Mouse (Mus musculus) heart, embryonic 11.5 days (tissue): ENCODE results near the gene Cd300lf. TPM values are rescaled to one million over a fixed set of nuclear protein-coding genes. Genes with fewer than 3 reads are reported as not detected.

Experiments used
- ATAC-seq: fragments of 200-750 bp; cut with Nextera tagmentation; replicated peaks from 2 replicates; pipeline ENCODE4 v1.8.0; 2017; ENCODE audit warnings: moderate library complexity; ENCODE audit not compliant: insufficient number of reproducible peaks, low FRiP score, low TSS enrichment
- H3K27ac ChIP-seq: fragments of 300-500 bp; sonication (generic); 2 replicates; pipeline ENCODE4 v1.5.1; 2014; ENCODE audit warnings: mild to moderate bottlenecking, low read depth, low read length
- H3K27me3 ChIP-seq: fragments of 300-500 bp; sonication (generic); 2 replicates; pipeline ENCODE4 v1.6.1; 2014; ENCODE audit warnings: mild to moderate bottlenecking, low read length, mixed read lengths; ENCODE audit not compliant: control insufficient read depth, insufficient read depth
- H3K36me3 ChIP-seq: fragments of 300-500 bp; sonication (generic); 2 replicates; pipeline ENCODE4 v1.6.1; 2014; ENCODE audit warnings: mild to moderate bottlenecking, low read length, moderate library complexity, mixed read lengths; ENCODE audit not compliant: control insufficient read depth, insufficient read depth
- H3K4me1 ChIP-seq: fragments of 300-500 bp; sonication (generic); 2 replicates; pipeline ENCODE4 v1.6.1; 2014; ENCODE audit warnings: low read length; ENCODE audit not compliant: control insufficient read depth, insufficient read depth
- H3K4me2 ChIP-seq: fragments of 300-500 bp; sonication (generic); 2 replicates; pipeline ENCODE4 v1.6.1; 2014; ENCODE audit warnings: mild to moderate bottlenecking, moderate library complexity
- H3K4me3 ChIP-seq: fragments of 300-500 bp; sonication (generic); 2 replicates; pipeline ENCODE4 v1.5.1; 2014; ENCODE audit warnings: low read depth, low read length
- H3K9ac ChIP-seq: fragments of 300-500 bp; sonication (generic); 2 replicates; pipeline ENCODE4 v1.6.1; 2014; ENCODE audit warnings: mild to moderate bottlenecking, low read depth, low read length, moderate library complexity
- H3K9me3 ChIP-seq: fragments of 300-500 bp; sonication (generic); replicated peaks from 2 replicates; pipeline ENCODE4 v1.6.1; 2016; ENCODE audit warnings: low read length; ENCODE audit not compliant: control insufficient read depth
- WGBS: fragments of 180-500 bp; shearing (Covaris S2); extraction: QIAGEN DNeasy Blood & Tissue Kit; methylation state at CpG from one replicate; pipeline ENCODE4 v1.1.7; 2014; ENCODE audit not compliant: insufficient replicate concordance; 5-methylcytosine and 5-hydroxymethylcytosine counted together
- polyA plus RNA-seq: library from polyadenylated mRNA; unstranded; fragments of >200 nt; fragmentation: Nextera tagmentation; extraction: Ambion mirVana; gene quantifications from 2 replicates; pipeline ENCODE4 v1.2.1, GENCODE M21; 2014

Cd300lf gene
- polyA plus RNA-seq, 1 experiment from 2014 or later = 0.19 TPM

DNA sequence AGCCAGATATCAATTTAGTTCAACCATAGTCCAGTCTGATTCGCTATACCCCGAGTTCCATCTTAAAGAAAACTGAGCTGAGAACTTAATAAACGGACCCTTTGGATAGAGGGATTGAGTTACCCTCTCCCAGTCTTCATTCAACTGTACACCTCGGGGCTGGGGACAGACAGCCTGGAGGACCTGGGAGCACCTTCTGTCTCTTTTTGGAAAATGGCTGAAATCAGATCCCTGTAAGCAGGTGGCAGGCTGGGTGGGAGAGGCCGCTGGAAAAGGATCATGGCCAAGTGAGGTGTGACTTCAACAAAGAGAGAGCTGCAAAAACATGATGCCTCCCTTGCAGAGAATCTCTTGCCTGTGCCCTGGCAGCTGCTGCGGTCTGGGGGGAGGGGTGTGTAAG is 51.6 kb downstream of the Cd300lf start:
- no peaks in the 10 kb centered on the region for H3K36me3 ChIP-seq
- H3K9ac ChIP-seq = no peak overlapping the region
- no peaks in the 10 kb centered on the region for H3K9me3 ChIP-seq
- peaks cover 20% of the 10 kb centered on the region for H3K27me3 ChIP-seq
- no peak overlapping the region for H3K4me3 ChIP-seq
- no peak for ATAC-seq
- no peak overlapping the region for H3K27ac ChIP-seq
- H3K4me1 ChIP-seq = no peaks in the 10 kb centered on the region
- WGBS = 65% methylated on average over 6 of the region's 6 CpGs
- no peak overlapping the region for H3K4me2 ChIP-seq

DNA sequence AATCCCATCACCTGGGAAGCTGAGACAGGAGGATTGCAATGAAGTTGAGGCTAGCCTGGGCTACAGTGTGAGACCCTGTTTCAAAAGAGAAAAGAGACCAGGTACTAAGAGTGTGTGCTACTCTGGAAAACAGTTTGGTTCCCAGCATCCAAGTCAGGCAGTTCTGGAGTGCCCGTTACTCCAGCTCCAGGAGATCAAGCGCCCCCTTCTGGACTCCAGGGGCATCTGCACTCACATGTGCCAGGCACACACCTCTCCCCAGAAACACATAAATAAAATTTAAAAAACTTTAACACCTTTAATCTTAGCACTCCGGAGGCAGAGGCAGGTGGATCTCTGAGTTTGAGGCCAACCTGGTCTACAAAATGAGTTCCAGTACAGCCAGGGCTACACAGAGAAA is 52.4 kb downstream of the Cd300lf start:
- Histone ChIP-seq H3K9ac (no peak overlapping the region), H3K4me1 (no peaks in the 10 kb centered on the region), H3K9me3 (no peaks in the 10 kb centered on the region), H3K27me3 (peaks cover 19% of the 10 kb centered on the region), H3K36me3 (no peaks in the 10 kb centered on the region), H3K4me2 (no peak overlapping the region), H3K4me3 (no peak overlapping the region), H3K27ac (no peak overlapping the region)
- 55% methylated on average over 3 of the region's 3 CpGs for WGBS
- ATAC-seq = no peak

DNA sequence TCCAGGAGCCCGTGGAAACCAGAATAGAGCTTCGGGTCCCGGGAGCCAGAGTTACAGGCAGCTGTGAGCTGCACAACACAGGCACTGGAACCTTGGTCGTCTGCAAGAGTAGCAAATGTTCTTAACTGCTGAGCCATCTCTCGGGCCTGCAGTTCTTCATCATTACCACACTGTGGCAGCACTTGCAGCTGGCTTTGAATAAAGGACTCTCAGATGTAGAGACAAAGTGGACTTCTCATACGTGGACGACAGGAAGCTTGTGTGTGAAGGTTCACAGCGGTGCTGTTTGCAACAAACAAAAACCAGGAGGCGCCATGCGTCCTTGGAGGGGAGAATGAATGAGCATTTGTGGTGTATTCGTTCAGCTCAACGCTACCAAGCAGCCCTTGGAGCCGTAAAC is 52.9 kb downstream of the Cd300lf start:
- Histone ChIP-seq H3K36me3 (no peaks in the 10 kb centered on the region), H3K9me3 (no peaks in the 10 kb centered on the region), H3K9ac (no peak overlapping the region), H3K4me1 (no peaks in the 10 kb centered on the region), H3K4me2 (no peak overlapping the region), H3K27me3 (peaks cover 15% of the 10 kb centered on the region), H3K4me3 (no peak overlapping the region), H3K27ac (no peak overlapping the region)
- WGBS = 32% methylated on average over 13 of the region's 13 CpGs
- ATAC-seq = no peak

DNA sequence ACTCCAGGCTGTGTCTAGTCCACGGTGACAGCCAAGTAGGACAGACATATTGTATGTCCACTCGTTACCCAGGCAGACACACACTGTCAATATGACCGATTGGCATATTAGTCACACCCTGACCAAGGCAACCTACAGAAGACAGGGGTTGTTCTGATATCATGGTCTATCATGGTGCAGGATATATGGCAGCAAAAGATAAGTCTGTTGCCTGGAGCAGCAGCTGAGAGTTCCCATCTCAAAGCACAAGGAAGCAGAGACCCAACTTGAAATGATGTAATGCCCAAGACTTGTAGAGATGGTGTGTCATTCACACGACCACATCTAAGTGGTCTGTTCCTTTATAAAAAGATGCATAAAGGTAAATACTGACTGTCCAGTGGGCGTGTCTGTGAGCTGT is 55.1 kb downstream of the Cd300lf start:
- Histone ChIP-seq H3K9me3 (no peaks in the 10 kb centered on the region), H3K4me1 (no peaks in the 10 kb centered on the region), H3K4me3 (no peak overlapping the region), H3K4me2 (no peak overlapping the region), H3K27me3 (peaks cover under 1% of the 10 kb centered on the region; the same call in 1 of the 2 replicates), H3K36me3 (no peaks in the 10 kb centered on the region), H3K27ac (no peak overlapping the region), H3K9ac (no peak overlapping the region)
- 73% methylated on average over 5 of the region's 5 CpGs for WGBS
- no peak for ATAC-seq

DNA sequence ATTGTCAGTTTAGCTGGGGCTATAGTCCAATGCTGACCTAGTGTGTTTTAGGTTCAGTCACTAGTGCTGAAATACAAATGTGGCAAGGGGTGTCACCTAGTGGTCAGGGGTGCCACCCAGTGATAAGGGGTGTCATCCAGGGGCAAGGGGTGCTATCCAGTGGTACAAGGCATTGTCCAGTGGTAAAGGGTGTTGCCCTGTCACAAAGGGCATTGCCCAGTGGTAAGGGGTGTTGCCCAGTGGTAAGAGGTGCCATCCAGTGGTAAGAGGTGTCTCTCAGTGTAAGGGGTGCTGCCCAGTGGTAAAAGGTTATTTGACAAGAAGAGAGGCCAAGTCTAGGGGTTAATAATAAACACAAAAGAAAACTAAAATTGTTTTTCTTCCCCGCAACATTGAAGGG is 56.4 kb downstream of the Cd300lf start:
- H3K4me1 ChIP-seq = no peaks in the 10 kb centered on the region
- H3K27ac ChIP-seq = no peak overlapping the region
- H3K4me2 ChIP-seq = no peak overlapping the region
- no peaks in the 10 kb centered on the region for H3K9me3 ChIP-seq
- H3K4me3 ChIP-seq = no peak overlapping the region
- WGBS = 90% methylated on average over 1 of the region's 1 CpGs
- no peaks in the 10 kb centered on the region for H3K27me3 ChIP-seq
- no peak for ATAC-seq
- H3K9ac ChIP-seq = no peak overlapping the region
- H3K36me3 ChIP-seq = no peaks in the 10 kb centered on the region

DNA sequence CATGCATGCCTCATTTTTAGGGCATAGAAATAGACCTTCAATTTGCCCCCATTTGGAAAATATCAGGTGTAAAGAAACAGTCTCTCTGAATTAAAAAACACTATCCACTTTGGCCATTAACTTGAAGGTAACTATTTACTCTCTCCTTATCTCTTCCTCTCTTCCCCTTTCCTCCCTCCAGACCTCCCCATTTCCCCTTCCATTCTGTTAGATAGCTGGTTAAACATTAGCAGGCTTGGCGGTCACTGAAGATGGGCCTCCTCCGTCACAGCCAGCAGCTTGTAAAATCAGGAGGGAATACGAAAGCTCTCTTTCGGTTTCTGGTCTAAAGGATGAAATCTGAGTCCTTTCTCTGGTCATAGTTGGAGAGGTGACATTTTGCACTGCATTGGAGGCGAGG is 57.9 kb downstream of the Cd300lf start:
- H3K36me3 ChIP-seq = no peaks in the 10 kb centered on the region
- H3K4me2 ChIP-seq = no peak overlapping the region
- peaks cover 3% of the 10 kb centered on the region; the same call in 1 of the 2 replicates for H3K4me1 ChIP-seq
- no peak for ATAC-seq
- no peak overlapping the region for H3K4me3 ChIP-seq
- no peaks in the 10 kb centered on the region for H3K9me3 ChIP-seq
- no peak overlapping the region for H3K9ac ChIP-seq
- WGBS = 40% methylated on average over 5 of the region's 5 CpGs
- H3K27me3 ChIP-seq = no peaks in the 10 kb centered on the region
- H3K27ac ChIP-seq = no peak overlapping the region

DNA sequence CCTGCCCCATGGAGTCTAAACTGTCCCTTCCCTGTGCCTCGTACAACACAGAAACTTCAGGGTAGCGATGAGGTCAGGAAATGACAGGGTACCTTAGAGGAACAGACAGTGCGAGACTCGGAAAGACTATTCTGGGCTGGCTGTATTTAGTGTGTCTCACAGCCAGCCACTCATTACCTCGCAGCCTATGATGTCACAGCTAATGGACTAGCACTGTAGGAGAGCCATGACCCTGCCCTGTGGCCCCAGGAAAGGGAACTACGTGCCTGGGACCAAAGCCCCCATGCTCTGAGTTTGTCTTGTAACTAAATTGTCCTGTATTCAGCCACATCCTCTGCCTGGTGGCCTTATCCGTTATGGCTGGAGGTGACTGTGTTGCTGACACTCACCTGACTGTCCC is 58.4 kb downstream of the Cd300lf start:
- Histone ChIP-seq H3K9me3 (no peaks in the 10 kb centered on the region), H3K4me3 (no peak overlapping the region), H3K27me3 (no peaks in the 10 kb centered on the region), H3K4me1 (peaks cover 4% of the 10 kb centered on the region; the same call in 1 of the 2 replicates), H3K9ac (no peak overlapping the region), H3K4me2 (no peak overlapping the region), H3K36me3 (no peaks in the 10 kb centered on the region), H3K27ac (no peak overlapping the region)
- 56% methylated on average over 7 of the region's 7 CpGs for WGBS
- no peak for ATAC-seq

DNA sequence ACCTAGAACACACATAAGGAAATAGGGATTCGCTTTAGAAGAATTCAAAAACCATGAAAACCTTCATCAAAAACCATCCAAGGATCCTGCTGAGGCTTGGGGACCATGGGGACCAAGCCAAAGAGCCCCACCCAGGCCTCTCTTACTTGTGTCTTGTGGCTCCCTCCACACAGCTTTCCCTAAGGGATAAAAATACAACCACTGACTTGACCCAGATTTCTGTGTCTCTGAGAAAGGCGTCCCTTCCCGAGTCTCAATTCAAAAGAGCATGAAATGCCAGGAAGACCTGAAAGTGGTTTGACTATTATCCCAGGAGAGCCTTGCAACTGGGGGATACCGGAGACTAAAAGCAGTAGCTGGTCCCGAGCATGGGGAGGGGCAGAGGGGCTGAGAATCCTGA is 60.8 kb downstream of the Cd300lf start:
- Histone ChIP-seq H3K4me1 (peaks cover 4% of the 10 kb centered on the region; the same call in 1 of the 2 replicates), H3K27ac (no peak overlapping the region), H3K9me3 (no peaks in the 10 kb centered on the region), H3K27me3 (no peaks in the 10 kb centered on the region), H3K4me2 (no peak overlapping the region), H3K36me3 (no peaks in the 10 kb centered on the region), H3K9ac (no peak overlapping the region), H3K4me3 (no peak overlapping the region)
- ATAC-seq = no peak
- 62% methylated on average over 5 of the region's 5 CpGs for WGBS

DNA sequence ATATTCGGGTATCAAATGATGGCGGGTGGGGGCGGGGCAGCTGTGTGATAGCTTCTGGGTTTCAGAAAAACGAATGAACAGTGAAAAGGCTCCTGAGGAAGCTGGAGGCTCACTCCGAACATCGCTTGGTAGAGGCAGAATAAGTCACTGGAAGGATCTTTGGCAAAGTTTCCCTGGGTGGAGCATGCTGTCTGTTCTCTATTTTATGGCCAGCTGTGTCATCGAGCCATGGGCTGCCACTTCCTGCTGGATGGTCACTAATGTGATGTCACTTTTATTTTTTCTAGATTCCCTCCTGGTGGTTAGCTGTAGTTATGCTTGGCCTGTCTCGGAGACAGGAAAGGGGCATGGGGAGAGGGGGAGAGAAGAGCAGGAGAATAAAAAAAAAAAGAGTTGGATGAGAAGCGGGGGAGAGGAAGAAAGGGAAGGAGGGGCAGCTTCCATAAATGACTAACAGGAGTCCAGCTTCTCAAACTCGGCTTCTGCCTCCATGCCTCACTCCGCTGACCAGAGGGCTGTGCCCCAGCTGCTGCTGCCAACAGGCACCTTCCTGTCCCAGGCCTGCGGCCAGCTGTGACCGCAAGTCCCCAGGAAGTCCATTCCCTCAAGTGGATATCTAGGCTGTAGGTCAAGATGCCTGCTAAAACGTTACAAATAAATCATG is 62.0 kb downstream of the Cd300lf start:
- no peak overlapping the region for H3K9ac ChIP-seq
- no peak overlapping the region for H3K27ac ChIP-seq
- no peak for ATAC-seq
- H3K4me1 ChIP-seq = peaks cover 4% of the 10 kb centered on the region; the same call in 1 of the 2 replicates
- 25% methylated on average over 14 of the region's 14 CpGs for WGBS
- H3K36me3 ChIP-seq = no peaks in the 10 kb centered on the region
- peak overlapping the region; percentile 17 for H3K4me2 ChIP-seq
- no peaks in the 10 kb centered on the region for H3K27me3 ChIP-seq
- H3K9me3 ChIP-seq = no peaks in the 10 kb centered on the region
- H3K4me3 ChIP-seq = no peak overlapping the region
